Mouse (Mus musculus) hindbrain, embryonic 14.5 days (tissue): ENCODE data around the gene Ntn5. TPM values are rescaled to one million over a fixed set of nuclear protein-coding genes. Genes with fewer than 3 reads are reported as not detected.

Experiments
- polyA plus RNA-seq: library from polyadenylated mRNA; unstranded; fragments of >200 nt; fragmentation: Nextera tagmentation; extraction: Ambion mirVana; gene quantifications from 2 replicates; pipeline ENCODE4 v1.2.1, GENCODE M21; 2014

Ntn5 gene
- polyA plus RNA-seq, 1 experiment from 2014 or later: 1.3 TPM

Other genes with a start within 250 kb of the Ntn5 start
- 17.8 and 21.6 TPM in 2 replicates for gene Gys1, start 249.2 kb upstream of the Ntn5 start, polyA plus RNA-seq
- gene Ruvbl2, start 245.9 kb upstream of the Ntn5 start, polyA plus RNA-seq: 83.9 and 93.5 TPM in 2 replicates
- gene Ftl1, start 224.1 kb upstream of the Ntn5 start, polyA plus RNA-seq: 4,936 and 5,483 TPM in 2 replicates
- gene Bax, start 217.1 kb upstream of the Ntn5 start, polyA plus RNA-seq: 182 and 190 TPM in 2 replicates
- gene Tulp2, start 202.1 kb upstream of the Ntn5 start, polyA plus RNA-seq: 0.13 and 0.35 TPM in 2 replicates
- not detected in 2 replicates for gene Gm45808, start 197.2 kb upstream of the Ntn5 start, polyA plus RNA-seq
- 2.8 and 3.6 TPM in 2 replicates for gene Dhdh, start 195.2 kb upstream of the Ntn5 start, polyA plus RNA-seq
- 121 and 122 TPM in 2 replicates for gene Nucb1, start 173.6 kb upstream of the Ntn5 start, polyA plus RNA-seq
- 12.9 and 13.0 TPM in 2 replicates for gene Ppp1r15a, start 157.8 kb upstream of the Ntn5 start, polyA plus RNA-seq
- 1.4 and 2.3 TPM in 2 replicates for gene Plekha4, start 157.7 kb upstream of the Ntn5 start, polyA plus RNA-seq
- gene Hsd17b14, start 129.1 kb upstream of the Ntn5 start, polyA plus RNA-seq: 0.25 TPM in 1 of 2 replicates, not detected in the other
- gene Bcat2, start 113.9 kb upstream of the Ntn5 start, polyA plus RNA-seq: 17.4 and 19.0 TPM in 2 replicates
- gene Fgf21, start 68.5 kb upstream of the Ntn5 start, polyA plus RNA-seq: not detected in 2 replicates
- gene Fut1, start 66.7 kb upstream of the Ntn5 start, polyA plus RNA-seq: not detected in 2 replicates
- gene Izumo1, start 62.2 kb upstream of the Ntn5 start, polyA plus RNA-seq: not detected in 2 replicates
- gene Rasip1, start 56.5 kb upstream of the Ntn5 start, polyA plus RNA-seq: 17.2 and 18.3 TPM in 2 replicates
- 3.0 and 3.1 TPM in 2 replicates for gene Mamstr, start 44.0 kb upstream of the Ntn5 start, polyA plus RNA-seq
- gene Fut2, start 17.6 kb upstream of the Ntn5 start, polyA plus RNA-seq: 0.07 and 0.11 TPM in 2 replicates
- gene Sec1, start 10.4 kb downstream of the Ntn5 start, polyA plus RNA-seq: 0.22 and 0.40 TPM in 2 replicates
- 28.2 and 29.0 TPM in 2 replicates for gene Car11, start 15.8 kb downstream of the Ntn5 start, polyA plus RNA-seq
- 3.5 and 3.9 TPM in 2 replicates for gene Dbp, start 21.1 kb downstream of the Ntn5 start, polyA plus RNA-seq
- 578 and 674 TPM in 2 replicates for gene Rpl18, start 31.4 kb downstream of the Ntn5 start, polyA plus RNA-seq
- 16.7 and 20.0 TPM in 2 replicates for gene Sphk2, start 34.0 kb downstream of the Ntn5 start, polyA plus RNA-seq
- gene Fam83e, start 37.2 kb downstream of the Ntn5 start, polyA plus RNA-seq: 0.17 TPM in 1 of 2 replicates, not detected in the other
- not detected in 2 replicates for gene Spaca4, start 41.8 kb downstream of the Ntn5 start, polyA plus RNA-seq
- 20.9 and 23.6 TPM in 2 replicates for gene Lmtk3, start 99.7 kb downstream of the Ntn5 start, polyA plus RNA-seq
- 5.2 and 7.3 TPM in 2 replicates for gene Sult2b1, start 100.6 kb downstream of the Ntn5 start, polyA plus RNA-seq
- 237 and 242 TPM in 2 replicates for gene Cyth2, start 130.6 kb downstream of the Ntn5 start, polyA plus RNA-seq
- 1.3 TPM in 2 replicates for gene Kcnj14, start 140.8 kb downstream of the Ntn5 start, polyA plus RNA-seq
- gene Grwd1, start 146.9 kb downstream of the Ntn5 start, polyA plus RNA-seq: 37.6 and 42.6 TPM in 2 replicates
- gene Kdelr1, start 188.8 kb downstream of the Ntn5 start, polyA plus RNA-seq: 90.3 and 96.6 TPM in 2 replicates
- 4.3 and 4.4 TPM in 2 replicates for gene Grin2d, start 194.4 kb downstream of the Ntn5 start, polyA plus RNA-seq
- 0.39 and 0.40 TPM in 2 replicates for gene Syngr4, start 212.7 kb downstream of the Ntn5 start, polyA plus RNA-seq
- 4.3 and 5.6 TPM in 2 replicates for gene Tmem143, start 212.9 kb downstream of the Ntn5 start, polyA plus RNA-seq
- gene Emp3, start 237.4 kb downstream of the Ntn5 start, polyA plus RNA-seq: 34.1 and 38.8 TPM in 2 replicates
- 6.1 and 6.5 TPM in 2 replicates for gene Ccdc114, start 240.1 kb downstream of the Ntn5 start, polyA plus RNA-seq